Mouse (Mus musculus) hindbrain, embryonic 14.5 days (tissue): Measurements from ENCODE around the gene Dnase2a. TPM values are rescaled to one million over a fixed set of nuclear protein-coding genes. Genes with fewer than 3 reads are reported as not detected.
A peak's percentile ranks its signal among the peaks of the same experiment; 100 is the strongest.

Experiments
- ATAC-seq: fragments of 200-750 bp; cut with Nextera tagmentation; 2 replicates; pipeline ENCODE4 v1.8.0; 2017; ENCODE audit warnings: moderate number of reproducible peaks, mild to moderate bottlenecking, moderate TSS enrichment, moderate library complexity; ENCODE audit not compliant: low FRiP score
- DNase-seq: peaks from one replicate; pipeline ENCODE4 v3.0.0-alpha.2; 2015; ENCODE audit warnings: low spot score
- H3K27ac ChIP-seq: fragments of 300-500 bp; sonication (generic); 2 replicates; pipeline ENCODE4 v1.5.1; 2014; ENCODE audit warnings: mild to moderate bottlenecking, moderate library complexity
- H3K27me3 ChIP-seq: fragments of 300-500 bp; sonication (generic); 2 replicates; pipeline ENCODE4 v1.6.1; 2014; ENCODE audit warnings: mild to moderate bottlenecking, low read length, mixed read lengths; ENCODE audit not compliant: control insufficient read depth, insufficient read depth
- H3K36me3 ChIP-seq: fragments of 300-500 bp; sonication (generic); replicated peaks from 2 replicates; pipeline ENCODE4 v1.6.1; 2014; ENCODE audit not compliant: control insufficient read depth, insufficient read depth
- H3K4me1 ChIP-seq: fragments of 300-500 bp; sonication (generic); replicated peaks from 2 replicates; pipeline ENCODE4 v1.6.1; 2014; ENCODE audit warnings: antibody characterized with exemption, low read length, mixed read lengths; ENCODE audit not compliant: control insufficient read depth, insufficient read depth
- H3K4me2 ChIP-seq: fragments of 300-500 bp; sonication (generic); replicated peaks from 2 replicates; pipeline ENCODE4 v1.6.1; 2014; ENCODE audit warnings: mild to moderate bottlenecking, moderate library complexity
- H3K4me3 ChIP-seq: fragments of 300-500 bp; sonication (generic); replicated peaks from 2 replicates; pipeline ENCODE4 v1.5.1; 2014; ENCODE audit warnings: mild to moderate bottlenecking, low read length
- H3K9ac ChIP-seq: fragments of 300-500 bp; sonication (generic); 2 replicates; pipeline ENCODE4 v1.6.1; 2014
- H3K9me3 ChIP-seq: fragments of 300-500 bp; sonication (generic); 2 replicates; pipeline ENCODE4 v1.6.1; 2016; ENCODE audit warnings: low read length; ENCODE audit not compliant: control insufficient read depth
- WGBS: fragments of 180-500 bp; shearing (Covaris S2); extraction: QIAGEN DNeasy Blood & Tissue Kit; methylation state at CpG from one replicate; pipeline ENCODE4 v1.1.7; 2014; 5-methylcytosine and 5-hydroxymethylcytosine counted together
- microRNA-seq: library from miRNA; unstranded; fragments of <30 nt; microRNA quantifications from one replicate; pipeline ENCODE4, GENCODE M21; 2016
- polyA plus RNA-seq: library from polyadenylated mRNA; unstranded; fragments of >200 nt; fragmentation: Nextera tagmentation; extraction: Ambion mirVana; gene quantifications from 2 replicates; pipeline ENCODE4 v1.2.1, GENCODE M21; 2014

Dnase2a gene
- polyA plus RNA-seq, 1 experiment from 2014 or later, result 6.0 TPM

DNA sequence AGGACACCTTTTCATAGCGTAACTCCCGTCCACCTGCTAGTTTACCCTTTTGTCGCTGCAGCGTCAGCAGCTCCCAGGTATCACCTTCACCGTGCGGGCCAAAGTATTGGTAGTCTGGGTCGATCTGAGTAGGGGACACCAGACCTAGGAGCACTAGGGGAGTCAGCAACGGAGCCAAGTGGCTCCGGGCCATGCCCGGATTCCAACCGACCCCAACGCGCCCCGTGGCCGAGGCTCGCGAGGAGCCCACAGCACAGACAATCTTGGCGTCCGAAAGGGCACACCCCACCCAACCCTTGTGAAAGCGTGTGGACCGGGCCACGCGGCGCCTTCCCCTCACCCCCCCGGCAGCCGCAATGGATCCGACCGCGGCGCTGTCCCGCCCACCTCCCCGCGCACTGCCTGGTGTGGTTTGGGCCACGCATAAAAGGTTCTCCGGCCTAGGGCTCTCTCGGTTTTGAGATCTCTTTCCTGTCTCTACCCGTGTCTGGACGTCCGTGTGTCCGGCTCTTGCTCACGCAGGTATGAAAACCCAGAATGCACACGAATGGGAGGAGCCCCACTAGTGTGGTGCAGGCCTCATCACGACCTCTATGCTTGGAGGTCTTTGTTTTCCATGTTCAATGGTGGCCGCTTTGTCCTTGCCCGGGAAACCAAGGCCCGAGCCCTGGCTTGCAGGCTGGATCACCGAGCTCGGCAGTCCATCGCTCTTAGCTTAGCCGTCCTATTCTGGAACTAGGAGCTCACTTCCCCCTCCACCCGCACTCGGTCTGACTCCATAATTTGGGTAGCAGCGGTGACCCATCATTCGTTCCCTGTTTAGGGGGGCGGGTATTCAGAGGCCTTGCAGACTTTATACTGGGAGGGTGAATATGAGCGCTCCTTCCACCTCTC is 61.1 kb downstream of the Dnase2a start, which contains the start of the genes Gm49661, Prdx2 and Rnaseh2a:
TSS of gene Gm49661 (minus strand) at position 193 of the 894 bp plus-strand sequence.
TSS of gene Prdx2 (plus strand) at position 347 of the 894 bp plus-strand sequence.
TSS of gene Rnaseh2a (minus strand) at position 527 of the 894 bp plus-strand sequence.
- peak within 1 kb of the TSS; percentile 60 for H3K4me3 ChIP-seq
- H3K27ac ChIP-seq, result peak within 1 kb of the TSS; percentile 73
- H3K4me1 ChIP-seq, result peaks cover 28% of the 10 kb centered on the region
- WGBS, result under 1% methylated on average over 56 of the region's 56 CpGs
- H3K9ac ChIP-seq, result peak within 1 kb of the TSS; percentile 93
- H3K27me3 ChIP-seq, result no peaks in the 10 kb centered on the region
- peaks cover 38% of the 10 kb centered on the region for H3K36me3 ChIP-seq
- H3K9me3 ChIP-seq, result no peaks in the 10 kb centered on the region
- peak within 1 kb of the TSS; percentile 90 for H3K4me2 ChIP-seq
- peak; percentile 85 for DNase-seq
- ATAC-seq, result peak; percentile 83

DNA sequence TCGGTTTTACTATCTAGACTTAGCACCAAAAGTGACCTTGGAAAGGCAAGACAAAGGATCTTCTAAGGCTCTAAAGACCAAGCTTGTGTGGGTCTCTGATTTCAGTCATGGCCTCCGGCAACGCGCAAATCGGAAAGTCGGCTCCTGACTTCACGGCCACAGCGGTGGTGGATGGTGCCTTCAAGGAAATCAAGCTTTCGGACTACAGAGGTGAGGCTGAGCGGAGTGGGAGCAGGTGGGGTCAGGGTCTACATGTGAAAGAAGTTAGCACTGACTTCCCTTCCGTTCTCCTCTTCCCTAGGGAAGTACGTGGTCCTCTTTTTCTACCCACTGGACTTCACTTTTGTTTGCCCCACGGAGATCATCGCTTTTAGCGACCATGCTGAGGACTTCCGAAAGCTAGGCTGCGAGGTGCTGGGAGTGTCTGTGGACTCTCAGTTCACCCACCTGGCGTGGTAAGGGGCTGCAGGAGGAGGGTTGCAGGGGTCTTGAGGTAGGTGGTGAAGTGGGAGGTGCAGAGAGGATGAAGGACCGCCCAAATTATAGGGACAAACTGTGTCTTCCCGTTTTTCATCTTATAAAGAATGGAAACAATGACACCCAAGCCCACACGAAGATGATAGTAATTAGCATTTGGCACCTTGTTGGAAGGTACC is 61.9 kb downstream of the Dnase2a start:
- peak overlapping the region; percentile 93 for H3K9ac ChIP-seq
- ATAC-seq (no peak), DNase-seq (no peak)
- peaks cover 46% of the 10 kb centered on the region for H3K36me3 ChIP-seq
- 6% methylated on average over 21 of the region's 21 CpGs for WGBS
- H3K4me2 ChIP-seq, result peak overlapping the region; percentile 90
- no peaks in the 10 kb centered on the region for H3K27me3 ChIP-seq
- H3K4me3 ChIP-seq, result peak overlapping the region; percentile 60
- no peaks in the 10 kb centered on the region for H3K9me3 ChIP-seq
- H3K4me1 ChIP-seq, result peaks cover 24% of the 10 kb centered on the region
- H3K27ac ChIP-seq, result peak overlapping the region; percentile 73

- no peak overlapping the region for H3K27ac ChIP-seq
- H3K9me3 ChIP-seq, result no peaks in the 10 kb centered on the region
- DNase-seq (no peak), ATAC-seq (no peak)
- WGBS, result 65% methylated on average over 5 of the region's 5 CpGs
- peak overlapping the region; percentile 90 for H3K4me2 ChIP-seq
- H3K9ac ChIP-seq, result peak overlapping the region; percentile 93
- peaks cover 47% of the 10 kb centered on the region for H3K36me3 ChIP-seq
- peaks cover 24% of the 10 kb centered on the region for H3K4me1 ChIP-seq
- peak overlapping the region; percentile 60 for H3K4me3 ChIP-seq
- H3K27me3 ChIP-seq, result no peaks in the 10 kb centered on the region
Measured at GRCm38 (mm10) chr8:84970913-84971312, 62.6 kb downstream of the Dnase2a start.

Small RNA genes within 50 kb of the gene (microRNA-seq; reads per million reads assigned to microRNA genes)
- gene Gm24197 (not detected), gene Mir7069 (2.6 reads per million, percentile 9 among the genes with 10 or more reads in this experiment)

Other genes starting within 250 kb of the Dnase2a start
- 17.4 and 20.1 TPM in 2 replicates for gene Ier2, start 245.7 kb upstream of the Dnase2a start, polyA plus RNA-seq
- gene Trmt1, start 222.3 kb upstream of the Dnase2a start, polyA plus RNA-seq, result 55.2 and 62.1 TPM in 2 replicates
- gene Nacc1, start 220.7 kb upstream of the Dnase2a start, polyA plus RNA-seq, result 17.8 and 18.1 TPM in 2 replicates
- gene Lyl1, start 207.1 kb upstream of the Dnase2a start, polyA plus RNA-seq, result 3.8 and 5.1 TPM in 2 replicates
- 0.55 and 0.71 TPM in 2 replicates for gene G430095P16Rik, start 185.6 kb upstream of the Dnase2a start, polyA plus RNA-seq
- gene Nfix, start 108.2 kb upstream of the Dnase2a start, polyA plus RNA-seq, result 78.8 and 82.4 TPM in 2 replicates
- 13.5 and 14.6 TPM in 2 replicates for gene Dand5, start 85.7 kb upstream of the Dnase2a start, polyA plus RNA-seq
- 35.0 and 37.4 TPM in 2 replicates for gene Gadd45gip1, start 77.0 kb upstream of the Dnase2a start, polyA plus RNA-seq
- 75.7 and 81.1 TPM in 2 replicates for gene Rad23a, start 67.9 kb upstream of the Dnase2a start, polyA plus RNA-seq
- gene Calr, start 61.6 kb upstream of the Dnase2a start, polyA plus RNA-seq, result 574 and 709 TPM in 2 replicates
- 87.8 and 93.4 TPM in 2 replicates for gene Farsa, start 51.6 kb upstream of the Dnase2a start, polyA plus RNA-seq
- 27.7 and 32.5 TPM in 2 replicates for gene Syce2, start 36.4 kb upstream of the Dnase2a start, polyA plus RNA-seq
- gene Gcdh, start 14.6 kb upstream of the Dnase2a start, polyA plus RNA-seq, result 25.6 and 29.8 TPM in 2 replicates
- 0.70 and 0.91 TPM in 2 replicates for gene Klf1, start 6.6 kb upstream of the Dnase2a start, polyA plus RNA-seq
- gene Mast1, start 28.8 kb downstream of the Dnase2a start, polyA plus RNA-seq, result 69.7 and 76.5 TPM in 2 replicates
- gene Rtbdn, start 38.4 kb downstream of the Dnase2a start, polyA plus RNA-seq, result 1.1 and 1.8 TPM in 2 replicates
- not detected in 2 replicates for gene Gm49661, start 60.9 kb downstream of the Dnase2a start, polyA plus RNA-seq
- gene Prdx2, start 61.0 kb downstream of the Dnase2a start, polyA plus RNA-seq, result 1,143 and 1,221 TPM in 2 replicates
- 47.8 and 48.4 TPM in 2 replicates for gene Rnaseh2a, start 61.2 kb downstream of the Dnase2a start, polyA plus RNA-seq
- gene Junb, start 70.2 kb downstream of the Dnase2a start, polyA plus RNA-seq, result 6.0 and 6.2 TPM in 2 replicates
- gene Hook2, start 82.0 kb downstream of the Dnase2a start, polyA plus RNA-seq, result 24.6 and 27.3 TPM in 2 replicates
- gene Best2, start 106.0 kb downstream of the Dnase2a start, polyA plus RNA-seq, result not detected in 2 replicates
- 121 and 137 TPM in 2 replicates for gene Asna1, start 116.7 kb downstream of the Dnase2a start, polyA plus RNA-seq
- gene Trir, start 118.3 kb downstream of the Dnase2a start, polyA plus RNA-seq, result 162 and 165 TPM in 2 replicates
- 42.4 and 46.4 TPM in 2 replicates for gene Tnpo2, start 128.4 kb downstream of the Dnase2a start, polyA plus RNA-seq
- 63.0 and 68.9 TPM in 2 replicates for gene Fbxw9, start 151.5 kb downstream of the Dnase2a start, polyA plus RNA-seq
- gene Gm5741, start 159.4 kb downstream of the Dnase2a start, polyA plus RNA-seq, result 1.4 TPM in 1 of 2 replicates, not detected in the other
- gene Dhps, start 163.2 kb downstream of the Dnase2a start, polyA plus RNA-seq, result 105 and 113 TPM in 2 replicates
- 119 and 136 TPM in 2 replicates for gene Wdr83os, start 172.2 kb downstream of the Dnase2a start, polyA plus RNA-seq
- 41.2 and 43.9 TPM in 2 replicates for gene Wdr83, start 172.7 kb downstream of the Dnase2a start, polyA plus RNA-seq
- gene Man2b1, start 174.7 kb downstream of the Dnase2a start, polyA plus RNA-seq, result 17.3 and 20.1 TPM in 2 replicates
- 3.6 TPM in 2 replicates for gene Zfp791, start 214.5 kb downstream of the Dnase2a start, polyA plus RNA-seq
- gene Cks1brt, start 243.4 kb downstream of the Dnase2a start, polyA plus RNA-seq, result not detected in 2 replicates